Mouse (Mus musculus) telencephalon, adult 2 months (tissue): ENCODE measurements around the gene Zfp420.

Experiments
- DNase-seq: peaks from one replicate; pipeline ENCODE4 v3.0.0-alpha.2; 2011; ENCODE audit warnings: low read depth, low spot score

Zfp420 gene

GRCm38 (mm10) chr7:29898351-29898750 lies 38.6 kb downstream of the Zfp420 start:
- no peak for DNase-seq

GRCm38 (mm10) chr7:29904101-29904500 lies 44.3 kb downstream of the Zfp420 start:
- DNase-seq, result no peak

DNA sequence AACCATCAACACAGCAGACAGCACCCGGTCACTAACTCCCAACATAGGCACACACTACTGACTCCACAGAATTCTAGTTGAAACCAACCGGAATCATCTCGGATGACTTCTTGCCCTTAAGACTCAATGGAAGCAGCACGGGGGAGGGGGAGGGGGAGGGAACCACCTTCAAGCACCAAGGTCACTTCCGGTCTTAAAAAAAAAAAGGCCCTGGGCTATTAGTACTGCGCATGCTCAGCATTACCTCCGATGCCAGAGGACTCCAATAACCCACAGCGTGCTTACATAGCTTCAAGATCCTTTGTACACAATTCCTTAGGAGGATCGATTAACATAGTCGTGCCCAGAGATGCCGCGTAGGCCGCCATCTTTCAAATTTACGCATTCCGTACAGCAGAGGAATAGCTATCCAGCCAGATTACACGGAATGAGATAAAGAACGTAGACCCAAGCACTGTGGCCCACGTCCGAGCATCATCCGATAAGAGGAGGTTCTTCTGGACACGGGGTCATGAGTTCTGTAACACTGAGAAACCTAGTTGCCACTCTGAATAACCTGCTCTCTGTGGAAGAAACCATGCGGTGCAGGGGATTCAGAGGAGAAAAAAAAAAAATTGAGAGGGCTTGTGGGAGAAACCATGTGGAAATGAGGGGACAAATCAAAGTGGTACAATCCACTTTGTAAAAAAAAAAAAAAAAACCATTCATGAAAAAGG lies 46.3 kb downstream of the Zfp420 start, which contains the start of gene Zfp27:
Zfp27 (minus strand) TSS at position 607 of the 716 bp plus-strand sequence.
- peak; percentile 99 for DNase-seq

DNA sequence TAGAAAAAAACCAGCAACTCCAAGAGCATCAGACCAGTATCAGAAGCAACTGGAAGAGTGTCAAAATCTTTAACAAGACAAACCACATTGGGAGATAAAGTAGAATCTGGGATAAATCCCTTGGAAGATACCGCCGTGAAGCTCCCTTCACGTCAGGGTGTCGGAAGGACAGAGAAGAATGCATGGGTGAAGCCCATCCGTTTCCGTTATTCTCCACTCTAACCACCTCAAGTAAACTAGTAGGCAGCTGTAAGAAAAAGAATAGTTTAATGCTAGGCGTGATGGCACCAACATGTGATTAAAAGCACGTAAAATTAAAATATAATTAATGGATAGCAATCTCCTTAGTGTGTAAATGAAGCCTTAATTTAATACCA lies 46.9 kb downstream of the Zfp420 start:
- DNase-seq, result peak; percentile 26

DNA sequence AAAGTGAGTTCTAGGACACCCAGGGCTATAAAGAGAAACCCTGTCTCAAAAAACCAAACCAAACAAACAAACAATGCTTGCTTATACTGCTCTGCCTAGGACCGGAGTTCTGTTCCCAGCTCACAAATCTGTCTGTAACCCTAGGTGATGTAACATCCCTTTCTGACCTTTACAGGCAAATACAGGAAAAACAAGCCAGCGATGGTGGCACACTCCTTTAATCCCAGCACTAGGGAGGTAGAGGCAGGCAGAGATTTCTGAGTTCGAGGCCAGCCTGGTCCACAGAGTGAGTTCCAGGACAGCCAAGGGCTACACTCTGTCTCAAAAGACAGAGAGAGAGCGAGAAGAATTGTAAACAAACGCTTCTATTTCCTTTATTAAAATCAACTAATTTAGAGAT lies 47.4 kb downstream of the Zfp420 start:
- DNase-seq, result no peak

DNA sequence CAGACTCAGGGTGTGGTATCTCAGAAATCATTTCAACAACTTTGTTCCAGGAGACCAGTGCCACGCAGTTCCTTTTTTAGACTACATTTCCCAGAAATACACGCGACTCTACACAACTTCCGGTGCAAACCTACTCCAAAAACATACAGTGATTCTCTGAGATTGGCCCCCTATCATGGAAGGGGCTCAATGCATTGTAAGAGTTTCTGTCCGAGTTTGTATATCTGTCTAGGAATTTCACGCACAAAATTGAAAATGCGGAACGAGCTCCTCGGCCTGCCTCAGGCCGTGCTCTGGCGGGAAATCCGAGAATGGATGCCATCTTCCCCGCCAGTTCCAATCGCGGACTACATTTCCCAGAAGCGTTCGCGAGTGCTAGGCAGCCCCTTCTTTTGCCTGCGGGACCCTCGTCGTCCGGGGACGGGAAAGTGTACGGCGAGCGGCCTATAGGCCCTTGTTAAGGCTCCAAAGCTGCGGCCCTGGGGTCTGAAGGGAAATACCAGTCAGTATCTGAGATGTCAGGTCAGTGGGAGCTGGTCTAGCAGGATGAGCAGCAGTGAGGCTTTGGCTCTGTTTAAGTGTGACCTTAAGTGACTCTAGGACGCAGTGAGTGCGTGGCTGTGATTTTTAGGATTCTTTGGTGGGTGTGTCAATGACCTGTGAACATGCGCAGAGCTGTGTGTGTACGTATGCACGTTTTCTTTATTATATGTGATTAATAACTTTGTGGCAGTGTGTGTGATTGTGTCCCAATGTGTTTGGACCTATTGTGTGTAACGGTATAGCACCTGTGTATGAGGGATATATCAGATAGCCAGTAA lies 48.6 kb downstream of the Zfp420 start, which contains the start of gene Zfp383:
Zfp383 (plus strand) TSS at position 94 of the 821 bp plus-strand sequence.
- DNase-seq, result peak; percentile 87

DNA sequence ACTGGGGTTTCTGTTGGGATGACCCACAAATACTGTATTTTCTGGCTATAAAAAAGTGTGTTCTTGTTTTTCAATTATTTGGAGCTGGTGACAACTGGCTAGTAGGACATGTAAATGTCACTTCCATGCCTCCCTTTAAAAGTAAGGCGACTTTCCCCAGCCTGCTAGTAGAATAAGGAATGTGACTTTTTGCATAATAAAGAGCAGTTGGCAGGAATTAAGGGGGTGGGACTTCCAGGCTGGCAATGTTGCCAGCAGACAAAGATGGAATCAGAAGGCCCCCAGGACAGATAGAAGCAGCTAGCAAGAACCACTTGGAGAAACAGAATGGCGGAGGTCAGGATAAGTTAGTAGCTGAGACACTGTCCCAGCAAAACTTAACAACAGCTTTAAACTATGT lies 50.5 kb downstream of the Zfp420 start:
- no peak for DNase-seq

GRCm38 (mm10) chr7:29912172-29912571 lies 52.4 kb downstream of the Zfp420 start:
- no peak for DNase-seq

DNA sequence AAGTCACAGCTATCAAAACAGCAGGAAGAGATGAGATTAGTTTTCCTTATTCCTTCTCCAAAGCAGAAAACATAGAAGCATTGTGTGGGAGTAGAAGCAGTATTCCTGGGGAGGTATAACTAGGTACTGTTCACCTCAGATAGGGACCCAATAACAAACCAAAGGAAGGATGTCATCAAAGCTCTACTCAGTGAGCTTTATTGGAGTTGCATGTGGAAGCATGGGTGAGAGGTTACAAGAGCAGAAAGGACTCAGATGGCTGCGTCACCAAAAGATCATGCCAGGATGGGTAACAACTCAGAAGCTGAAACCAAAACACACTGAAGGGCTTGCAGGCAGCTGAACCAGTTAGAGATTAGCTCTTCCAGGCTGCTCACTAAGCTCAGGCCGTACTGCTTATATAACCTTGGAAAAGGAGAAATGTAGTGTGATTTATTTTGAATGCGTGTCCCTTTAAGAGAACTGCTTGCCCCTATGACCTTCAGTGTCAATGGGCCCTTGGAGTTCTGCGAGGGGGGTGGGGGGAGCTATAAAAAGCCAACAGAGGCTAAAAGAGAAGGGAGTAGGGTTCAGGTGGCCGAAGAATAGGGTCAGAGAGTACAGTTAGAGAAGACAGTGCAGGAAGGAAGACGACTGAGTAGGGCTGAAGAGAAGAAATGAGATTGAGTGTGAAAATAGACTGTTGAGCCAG lies 57.7 kb downstream of the Zfp420 start:
- no peak for DNase-seq

- no peak for DNase-seq
These were observed 58.3 kb downstream of the Zfp420 start for GRCm38 (mm10) chr7:29918062-29918453.

DNA sequence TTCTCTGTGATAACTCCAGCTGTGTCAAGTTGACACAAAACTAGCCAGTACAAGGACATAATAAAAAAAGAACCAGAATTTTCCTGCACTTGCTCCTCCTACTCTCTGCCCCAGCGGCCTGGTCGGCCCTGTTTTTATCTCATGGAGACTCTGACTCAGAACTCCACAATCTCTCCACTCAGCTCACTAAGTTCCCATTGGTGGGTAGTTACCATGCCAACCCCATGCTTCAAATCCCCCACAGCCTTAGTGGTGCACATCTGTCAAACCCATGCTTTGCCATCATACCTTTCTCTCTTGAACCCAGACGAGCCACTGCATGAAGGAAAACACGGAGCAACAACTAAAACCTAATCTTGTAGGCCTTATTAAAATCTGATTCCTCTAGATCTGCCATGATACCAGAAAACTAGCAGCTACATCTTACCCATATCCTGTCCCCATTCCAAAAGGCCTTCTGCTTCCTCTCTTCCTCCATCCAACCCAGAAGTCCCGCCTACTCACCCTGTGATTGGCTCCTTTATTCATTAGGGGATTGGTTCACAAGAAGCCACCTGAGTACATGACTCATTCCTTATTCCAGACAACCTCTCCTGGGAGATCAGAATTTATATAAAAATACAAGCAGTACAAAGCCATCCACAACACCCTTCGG lies 61.8 kb downstream of the Zfp420 start:
- no peak for DNase-seq

DNA sequence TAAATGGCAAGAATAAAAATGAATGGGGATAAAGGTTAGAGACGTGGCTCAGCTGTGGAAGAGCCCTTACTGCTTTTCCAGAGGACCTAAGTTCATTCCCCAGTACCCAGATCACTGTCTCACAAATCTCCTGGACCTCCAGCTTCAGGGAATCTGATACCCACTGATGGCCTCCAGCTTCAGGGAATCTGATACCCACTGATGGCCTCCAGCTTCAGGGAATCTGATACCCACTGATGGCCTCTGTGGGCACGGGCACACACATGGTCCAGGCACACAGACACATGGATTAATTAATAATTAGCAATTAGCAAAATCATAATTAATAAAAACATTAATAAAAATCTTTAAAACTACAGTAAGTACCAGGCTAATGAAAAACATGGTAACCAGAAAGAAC lies 63.0 kb downstream of the Zfp420 start:
- no peak for DNase-seq
